Mouse (Mus musculus) urinary bladder, postnatal 36 days (tissue): ENCODE results near the gene Gpc6.
A peak's percentile ranks its signal among the peaks of the same experiment; 100 is the strongest.

Experiments used
- DNase-seq, 2 experiments: peaks; one replicate each; pipeline ENCODE4 v3.0.0; 2022; ENCODE audit warnings: low spot score in 2 of 2, mixed read lengths in 1 of 2

The Gpc6 gene

DNA sequence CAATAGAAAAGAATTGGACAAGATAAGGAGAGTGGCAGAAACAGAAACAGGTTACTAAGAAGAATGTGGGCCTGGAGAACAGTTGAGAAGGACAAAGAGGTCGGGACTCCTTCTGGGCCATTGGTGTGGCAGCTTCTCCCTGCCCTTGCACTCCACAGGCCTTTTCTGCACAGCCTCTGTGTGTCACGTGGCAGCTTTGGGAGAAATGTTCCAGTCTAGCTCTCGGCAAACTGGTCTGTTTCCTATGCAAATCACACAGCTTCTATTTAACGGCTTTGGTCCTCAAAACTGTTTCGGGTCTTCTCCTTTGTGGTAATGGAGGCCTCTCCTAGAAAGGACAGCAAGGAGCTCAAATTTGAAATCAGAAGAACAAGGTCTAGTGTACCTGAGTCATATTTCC lies 871.5 kb downstream of the Gpc6 start:
- no peak for DNase-seq

DNA sequence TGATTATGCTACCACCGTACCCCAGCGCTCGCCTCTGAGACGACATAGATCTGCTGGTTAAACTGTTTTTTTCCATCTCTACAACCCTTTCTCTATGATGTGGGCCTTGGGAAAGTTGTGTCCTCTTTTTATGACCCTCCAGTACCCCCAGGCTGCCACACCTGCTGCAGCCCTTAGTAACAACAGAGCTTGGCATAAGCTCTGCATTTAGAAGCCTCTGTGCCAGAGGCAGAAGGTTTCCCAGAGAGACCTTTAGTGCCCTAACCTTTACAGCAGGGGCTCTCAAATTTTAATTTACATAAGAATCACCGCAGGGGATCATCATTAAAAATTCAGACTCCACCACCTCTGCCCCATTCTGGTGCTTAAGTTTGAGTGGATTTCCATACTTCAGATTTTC lies 875.3 kb downstream of the Gpc6 start:
- DNase-seq, result no peak

- no peak for DNase-seq
These were observed 882.7 kb downstream of the Gpc6 start for GRCm38 (mm10) chr14:117807846-117808245.

DNA sequence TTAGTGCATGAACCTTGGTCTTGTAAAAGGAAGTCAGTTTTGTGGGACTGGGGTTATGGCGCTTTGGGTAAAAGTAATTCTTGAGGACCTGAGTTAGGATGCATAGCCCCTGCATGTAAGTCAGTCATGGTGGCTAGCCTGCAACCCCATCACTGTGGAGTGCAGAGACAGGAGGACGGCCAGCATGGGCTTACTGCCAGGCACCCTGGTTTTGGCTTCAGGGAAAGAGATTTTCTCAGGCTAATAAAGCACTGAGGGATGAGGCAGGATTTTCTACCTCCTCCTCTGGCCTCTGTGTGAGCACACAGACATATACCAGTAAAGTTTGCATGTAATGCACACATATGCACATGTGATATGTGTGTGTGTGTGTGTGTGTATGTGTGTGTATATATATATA lies 883.2 kb downstream of the Gpc6 start:
- no peak for DNase-seq

DNA sequence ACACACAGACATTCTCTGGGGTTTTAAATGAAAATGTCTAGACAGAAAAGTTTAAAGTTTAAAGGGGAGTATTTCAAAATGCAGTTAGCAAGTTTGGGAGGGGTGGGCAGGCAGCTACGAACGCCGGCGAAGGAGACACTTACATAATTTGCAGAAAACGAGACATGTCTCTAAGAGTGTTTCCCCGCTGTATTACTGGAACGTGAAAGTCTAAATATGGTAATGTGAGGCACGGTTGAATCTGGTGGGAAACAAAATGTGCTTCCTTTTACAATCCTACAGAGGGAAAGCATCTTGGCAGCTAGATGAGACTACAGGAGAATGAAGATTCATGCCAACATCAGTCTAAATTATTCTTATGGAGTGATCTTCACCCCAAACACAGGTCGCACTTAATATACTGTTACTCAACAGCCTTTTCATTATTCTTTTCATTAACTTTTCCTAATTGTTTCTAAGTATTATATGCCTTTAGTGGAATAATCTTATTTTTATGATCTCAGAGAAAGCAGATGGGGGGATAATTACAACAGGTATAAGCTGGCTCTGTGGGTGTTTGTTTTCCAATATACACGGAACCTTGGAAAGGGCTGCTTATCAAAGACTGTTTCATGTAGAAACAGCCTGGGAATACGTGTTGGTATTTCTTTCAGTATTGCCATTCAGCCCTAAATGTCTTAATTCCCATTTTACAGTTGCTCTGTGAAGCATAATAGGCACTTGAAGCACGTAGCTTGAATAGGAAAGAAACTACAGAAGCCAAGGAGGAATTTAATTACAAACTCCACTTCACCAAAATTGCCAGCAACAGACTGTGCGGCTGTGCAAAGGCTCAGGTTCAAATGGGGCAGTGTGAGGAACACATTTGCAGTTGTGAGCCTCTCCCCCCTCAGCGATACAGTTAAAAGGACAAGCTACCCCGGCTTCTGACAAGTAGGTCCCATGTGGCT lies 885.5 kb downstream of the Gpc6 start:
- no peak for DNase-seq

GRCm38 (mm10) chr14:117813473-117813872 lies 888.4 kb downstream of the Gpc6 start:
- no peak for DNase-seq

DNA sequence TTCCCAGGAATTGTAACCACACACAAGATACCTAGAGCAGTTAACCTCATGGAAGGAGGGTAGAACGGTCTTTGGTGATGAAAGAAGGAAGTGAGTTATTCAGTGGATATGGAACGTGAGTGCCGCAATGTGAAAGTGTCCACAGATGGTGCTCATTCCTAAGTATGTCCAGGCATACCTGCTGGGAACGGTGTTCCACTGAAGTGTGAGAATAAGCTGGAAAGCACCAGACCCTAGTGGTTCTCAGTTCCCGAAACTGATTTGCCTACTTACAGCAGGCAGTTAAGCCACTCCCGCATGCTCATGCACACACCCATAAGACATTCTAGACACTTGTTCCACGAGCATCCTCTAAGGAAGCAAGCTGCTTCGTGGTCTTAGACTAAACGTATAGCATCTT lies 890.9 kb downstream of the Gpc6 start:
- DNase-seq, result no peak

GRCm38 (mm10) chr14:117816706-117817105 lies 891.6 kb downstream of the Gpc6 start:
- DNase-seq, result no peak

- no peak for DNase-seq
These were observed 892.1 kb downstream of the Gpc6 start for GRCm38 (mm10) chr14:117817196-117817595.

GRCm38 (mm10) chr14:117824491-117824890 lies 899.4 kb downstream of the Gpc6 start:
- DNase-seq, result no peak

GRCm38 (mm10) chr14:117826294-117827046 lies 901.4 kb downstream of the Gpc6 start:
- no peak for DNase-seq

DNA sequence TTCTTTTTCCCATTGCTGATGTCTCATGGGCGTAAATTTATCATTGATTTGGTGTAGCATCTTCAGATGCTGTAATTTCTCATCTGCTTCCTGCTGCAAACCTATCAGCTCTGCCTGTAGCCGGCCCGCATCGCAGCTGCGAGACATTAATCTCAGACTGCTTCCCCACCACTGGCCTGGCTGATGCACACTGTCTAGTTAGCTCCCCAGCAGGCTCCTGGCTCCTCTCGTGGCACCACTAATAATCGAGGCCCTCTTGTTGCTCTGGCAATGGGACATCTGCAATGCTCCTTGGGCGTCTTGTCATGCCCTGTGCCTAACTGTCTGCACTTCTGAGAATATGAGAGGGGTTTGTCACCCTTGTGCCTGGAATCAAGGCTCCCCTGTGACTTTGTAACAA lies 906.2 kb downstream of the Gpc6 start:
- no peak for DNase-seq

GRCm38 (mm10) chr14:117831731-117832130 lies 906.6 kb downstream of the Gpc6 start:
- peak in 1 of 2 experiments; percentile 27 for DNase-seq

DNA sequence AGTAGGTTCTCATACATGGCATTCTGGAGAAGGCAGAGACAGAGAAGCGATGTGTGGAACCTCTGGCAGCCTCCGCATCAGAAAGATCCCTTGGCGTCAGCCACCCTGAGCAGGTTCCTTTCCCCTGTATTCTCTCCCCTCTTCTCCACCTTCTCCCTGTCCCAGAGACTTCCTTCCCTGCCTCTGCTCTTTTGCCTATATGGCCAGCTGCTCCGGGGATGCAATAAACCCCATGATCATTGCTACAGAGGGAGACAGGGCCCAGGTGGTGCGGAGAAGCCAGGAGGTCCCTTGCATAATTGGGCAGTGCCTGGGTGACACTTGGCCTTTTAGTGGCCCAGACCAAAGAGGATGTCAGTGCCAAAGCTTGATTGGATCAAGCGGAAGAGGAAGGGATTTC lies 910.4 kb downstream of the Gpc6 start:
- no peak for DNase-seq

GRCm38 (mm10) chr14:117837021-117837420 lies 911.9 kb downstream of the Gpc6 start:
- no peak for DNase-seq

DNA sequence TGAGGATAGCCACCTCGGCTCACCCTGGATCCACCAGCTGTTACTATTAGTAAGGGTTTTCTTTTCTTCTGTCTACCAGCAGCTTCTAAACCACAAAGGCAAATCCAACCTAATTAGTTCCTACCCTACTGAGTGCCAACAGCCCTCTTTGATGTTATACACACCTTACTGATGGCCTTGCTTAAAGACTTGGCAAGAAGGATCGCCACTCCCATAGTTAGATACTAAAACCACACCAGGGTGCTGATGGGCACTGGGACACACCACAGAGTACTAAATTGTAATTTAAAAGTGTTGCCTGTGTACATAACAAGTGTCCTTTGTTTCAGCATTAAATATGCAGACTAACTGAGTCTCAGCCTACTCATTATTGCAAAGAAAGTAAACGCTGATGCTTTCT lies 912.6 kb downstream of the Gpc6 start:
- no peak for DNase-seq

GRCm38 (mm10) chr14:117841211-117841610 lies 916.1 kb downstream of the Gpc6 start:
- DNase-seq, result no peak

- no peak for DNase-seq
These were observed 916.9 kb downstream of the Gpc6 start for GRCm38 (mm10) chr14:117841797-117842553.

DNA sequence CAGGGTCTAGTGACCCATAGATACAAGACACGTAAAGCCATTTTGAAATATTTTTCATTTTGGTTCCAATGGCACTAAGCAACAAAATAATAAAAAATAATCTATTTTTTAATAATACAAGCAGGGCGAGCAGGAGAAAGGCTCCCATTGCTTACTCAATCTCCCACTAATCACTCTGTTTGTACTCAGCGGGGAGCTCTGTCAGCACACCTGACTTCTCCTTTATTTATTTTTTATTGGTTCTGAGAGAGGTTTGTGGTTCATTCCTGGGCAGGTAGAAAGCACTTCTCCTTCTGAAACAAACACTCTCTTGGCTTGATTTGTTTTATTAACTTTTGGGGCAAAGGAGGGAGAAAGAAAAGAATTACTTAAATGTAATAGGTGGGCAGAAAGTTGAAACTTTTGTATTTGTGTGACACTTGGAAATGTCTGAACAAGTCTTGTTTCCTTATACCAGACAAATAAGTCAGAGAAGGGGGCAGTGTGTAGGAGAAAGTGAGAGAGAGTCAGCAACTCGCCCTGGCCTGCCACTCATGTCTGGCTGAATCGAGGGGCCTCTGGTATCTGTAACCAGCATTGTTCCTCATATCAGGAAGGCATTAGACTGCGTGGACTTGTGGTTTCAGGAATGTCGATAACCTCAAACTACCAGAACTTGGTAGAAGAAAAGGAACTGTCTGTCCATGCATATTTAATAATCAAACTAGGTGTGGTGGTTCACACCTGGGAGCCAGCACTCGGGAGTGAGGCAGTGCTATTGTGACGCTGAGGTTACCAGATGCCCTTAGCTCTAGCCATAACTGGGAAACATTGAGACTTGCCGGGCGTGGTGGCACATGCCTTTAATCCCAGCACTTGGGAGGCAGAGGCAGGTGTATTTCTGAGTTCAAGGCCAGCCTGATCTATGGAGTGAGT lies 924.7 kb downstream of the Gpc6 start:
- no peak for DNase-seq

GRCm38 (mm10) chr14:117852266-117852665 lies 927.2 kb downstream of the Gpc6 start:
- DNase-seq, result no peak

DNA sequence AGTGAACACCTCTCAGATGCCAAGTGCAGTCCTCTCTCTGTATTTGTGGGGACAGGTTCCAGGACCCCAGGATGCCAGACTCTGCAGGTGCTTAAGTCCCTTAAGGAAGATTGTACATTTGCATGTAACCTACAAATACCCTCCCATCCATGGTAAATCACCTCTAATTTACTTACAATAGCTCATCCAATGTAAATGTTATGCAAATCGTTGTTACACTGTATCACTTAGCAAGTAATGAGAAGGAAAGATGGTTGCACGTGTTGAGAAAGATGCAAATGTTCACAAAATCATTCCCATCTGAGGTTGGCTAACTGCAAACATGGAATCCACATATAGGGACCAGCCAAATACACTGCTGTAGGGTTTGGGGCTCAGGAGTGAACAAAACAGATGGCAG lies 927.7 kb downstream of the Gpc6 start:
- DNase-seq, result no peak
